Mouse (Mus musculus) right cerebral cortex, postnatal 25 days (tissue): Measurements from ENCODE around the gene Rsbn1l.
"Not testable (repeated sequence)": the region's sequence is repeated elsewhere in the genome, so short reads cannot be mapped to it uniquely, and the experiment has no call there.

Source experiments
- DNase-seq: peaks from one replicate; pipeline ENCODE4 v3.0.0; 2022

Gene Rsbn1l

DNA sequence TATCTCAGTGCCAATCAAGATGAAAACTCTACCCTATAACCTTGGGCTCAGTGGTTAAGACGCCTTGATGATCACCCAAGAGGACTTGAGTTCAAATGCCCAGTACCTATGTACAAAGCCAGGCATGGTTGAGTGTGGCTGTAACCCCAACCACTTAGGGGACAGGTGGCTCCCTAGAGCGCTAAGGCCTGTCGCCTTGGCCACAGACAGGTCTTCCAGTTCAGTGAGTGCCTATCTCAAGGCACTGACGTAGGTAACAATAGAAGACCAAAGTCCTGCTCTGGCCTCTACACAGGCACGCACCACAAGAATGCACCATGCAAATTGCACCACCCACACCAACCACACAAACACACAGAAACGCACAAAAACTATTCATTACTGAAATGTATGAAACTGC lies 9.3 kb downstream of the Rsbn1l start:
- DNase-seq: no peak

DNA sequence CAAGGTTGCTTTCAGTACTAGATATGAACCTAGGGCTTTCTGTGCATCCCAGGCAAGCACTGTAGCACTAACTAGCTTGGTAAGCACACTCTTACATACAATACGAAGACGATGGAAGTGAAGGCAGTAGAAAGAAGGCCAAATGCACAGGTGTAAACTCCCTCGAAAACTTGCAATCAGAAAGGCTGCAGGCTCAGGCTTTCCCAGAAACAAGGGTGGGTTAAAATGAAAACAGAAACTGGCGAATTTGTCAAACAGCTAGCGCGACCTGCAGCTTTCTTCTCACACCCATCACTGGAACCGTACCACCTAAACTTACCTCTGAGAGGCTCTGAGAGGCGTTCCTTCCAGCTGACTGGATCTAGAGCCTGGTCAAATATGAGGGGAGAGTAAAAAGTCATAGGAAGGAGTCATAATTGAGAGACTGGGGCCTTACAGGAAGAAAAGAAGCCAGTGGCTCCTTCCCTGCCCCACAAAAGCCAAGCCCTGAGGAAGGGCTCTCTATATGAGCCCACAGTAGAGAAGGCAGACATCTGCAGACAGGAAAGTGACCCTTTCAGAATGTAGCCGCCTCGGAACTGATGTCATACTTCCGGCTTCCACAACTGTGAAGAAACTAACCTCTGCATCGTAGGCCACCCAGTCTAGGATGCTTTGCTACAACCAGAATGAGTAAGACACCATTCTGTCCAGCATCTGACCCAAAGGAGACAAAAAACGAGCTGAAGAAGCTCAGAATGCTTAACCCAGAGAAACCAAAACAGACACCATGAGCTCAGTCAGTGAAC lies 11.0 kb downstream of the Rsbn1l start:
- no peak for DNase-seq

DNA sequence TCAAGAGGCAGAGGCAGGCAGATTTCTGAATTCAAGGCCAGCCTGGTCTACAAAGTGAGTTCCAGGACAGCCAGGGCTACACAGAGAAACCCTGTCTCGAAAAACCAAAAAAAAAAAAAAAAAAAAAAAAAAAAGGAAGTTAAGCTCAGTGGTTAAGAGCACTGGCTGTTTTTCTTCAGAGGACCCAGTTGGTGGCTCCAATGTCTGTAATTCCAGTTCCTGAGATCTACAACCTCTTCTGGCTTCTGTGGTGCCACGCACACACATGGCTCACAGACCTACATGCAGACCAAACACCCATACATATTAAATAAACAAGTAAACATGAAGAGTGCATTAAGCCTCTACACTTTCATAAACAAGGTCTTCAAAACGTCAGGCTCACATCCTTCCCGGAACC lies 12.4 kb downstream of the Rsbn1l start:
- DNase-seq: not testable (repeated sequence)

DNA sequence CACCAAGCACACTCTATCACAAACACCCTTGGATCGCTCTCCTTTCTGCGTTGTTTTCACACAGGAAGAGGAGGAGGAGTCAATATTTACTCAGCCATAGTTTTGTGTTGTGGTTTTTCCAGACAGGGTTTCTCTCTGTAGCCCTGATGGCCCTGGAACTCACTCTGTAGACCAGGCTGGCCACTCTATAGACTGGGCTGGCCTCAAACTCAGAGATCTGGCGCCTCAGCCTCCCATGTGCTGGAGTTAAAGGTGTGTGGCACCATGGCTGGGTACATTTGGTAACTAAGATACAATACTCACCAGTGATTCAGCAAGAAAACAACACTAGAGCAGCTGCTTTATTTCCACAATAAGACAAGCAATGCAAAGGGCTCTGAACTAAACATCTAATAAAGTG lies 13.7 kb downstream of the Rsbn1l start:
- no peak for DNase-seq

DNA sequence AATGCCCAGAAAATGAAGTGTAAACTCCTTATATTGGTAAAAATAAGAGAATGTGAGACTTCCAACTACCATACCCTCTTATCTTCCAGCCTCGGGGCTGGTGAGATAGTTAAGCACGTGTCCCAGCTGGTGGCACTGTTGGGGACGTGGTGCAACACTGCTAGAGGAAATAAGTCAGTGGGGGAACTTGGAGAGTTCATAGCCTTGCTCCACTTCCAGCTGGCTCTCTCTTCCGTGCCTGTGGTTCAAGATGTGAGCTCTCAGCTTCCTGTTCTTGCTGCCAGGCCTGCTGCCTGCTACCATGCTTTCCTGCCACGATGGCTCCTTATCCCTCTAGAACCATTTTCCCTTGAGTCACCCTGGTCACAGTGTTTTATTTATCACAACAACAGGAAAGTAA lies 15.0 kb downstream of the Rsbn1l start:
- no peak for DNase-seq

DNA sequence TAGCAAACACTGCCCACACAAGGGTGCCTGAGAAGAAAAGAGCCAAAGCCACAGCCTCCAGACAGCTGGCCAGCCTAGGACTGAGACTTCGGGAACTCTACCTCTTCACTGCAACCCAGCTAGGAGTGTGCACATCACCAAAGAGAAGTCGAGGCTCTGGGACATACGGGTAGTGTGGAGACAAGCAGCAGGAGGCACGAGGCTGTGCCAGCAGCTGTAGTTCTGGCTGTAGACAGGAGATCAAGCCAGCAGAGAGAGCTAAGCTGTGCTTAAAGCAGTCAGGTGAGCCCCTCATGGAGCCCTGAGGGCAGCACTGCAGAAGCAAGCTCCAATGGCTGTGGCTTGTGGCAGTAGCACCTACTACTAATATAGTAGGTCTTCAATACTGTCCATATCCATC lies 15.5 kb downstream of the Rsbn1l start:
- DNase-seq: no peak

DNA sequence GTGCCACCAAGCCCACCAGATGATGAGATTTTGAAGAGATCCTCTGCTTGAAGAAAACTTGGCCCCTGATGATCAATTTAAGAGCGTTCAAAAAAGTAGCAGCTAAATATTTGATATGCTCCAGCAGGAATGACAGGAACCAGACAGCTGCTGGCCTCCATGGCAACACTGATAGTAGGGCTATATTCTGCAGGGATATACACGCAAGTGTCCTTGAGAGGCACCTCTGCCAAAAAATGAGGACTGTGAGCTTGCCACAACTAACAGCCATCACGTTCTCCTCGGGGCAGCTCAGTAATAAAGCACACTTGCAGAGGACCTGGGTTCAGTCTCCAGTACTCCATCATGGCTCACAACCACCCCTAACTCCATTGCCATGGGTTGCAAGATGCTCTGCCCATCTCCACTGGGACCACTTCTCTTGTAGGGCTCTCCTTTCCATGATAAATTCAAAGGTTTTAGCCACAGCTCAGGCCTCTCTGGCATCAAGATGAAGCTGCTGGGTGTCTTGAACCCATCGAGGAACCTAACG lies 16.1 kb downstream of the Rsbn1l start:
- DNase-seq: no peak

DNA sequence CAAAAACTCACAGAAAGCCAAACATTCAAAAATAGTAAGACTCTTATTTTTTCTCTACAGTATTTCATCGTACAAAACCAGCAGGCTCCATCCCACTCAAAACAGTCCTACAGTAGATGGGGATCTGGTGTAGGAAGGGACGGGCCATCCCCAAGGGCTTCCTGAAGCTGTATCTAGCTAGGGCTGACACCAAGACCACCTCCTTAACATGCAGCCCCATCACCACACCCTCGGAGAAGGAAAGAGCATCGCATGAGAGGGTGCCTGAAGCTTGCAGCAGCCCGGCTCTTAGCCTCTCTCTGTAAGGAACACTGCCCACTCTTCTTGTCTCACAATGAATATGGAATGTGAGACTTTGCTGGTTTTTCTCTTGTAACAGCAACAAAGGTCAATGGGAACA lies 17.7 kb downstream of the Rsbn1l start:
- DNase-seq: peak; percentile 17

DNA sequence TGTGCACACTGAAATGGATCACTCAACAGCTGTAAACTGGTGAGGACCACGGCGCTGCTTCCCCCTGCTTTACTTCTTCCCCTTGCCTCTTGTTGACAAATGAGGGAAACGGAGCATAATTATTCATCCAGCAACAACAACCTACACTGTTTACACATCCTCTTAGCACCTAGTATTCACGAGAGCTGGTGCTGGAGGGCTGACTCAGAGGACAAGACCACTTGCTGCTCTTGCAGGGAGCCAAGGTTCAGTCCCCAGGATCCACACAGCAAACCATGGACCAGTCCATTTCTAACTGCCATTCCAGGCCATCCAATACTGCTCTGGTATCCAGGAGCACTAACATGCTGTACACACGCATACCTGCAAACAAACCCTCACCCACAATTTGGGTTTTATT lies 20.3 kb downstream of the Rsbn1l start:
- DNase-seq: no peak

DNA sequence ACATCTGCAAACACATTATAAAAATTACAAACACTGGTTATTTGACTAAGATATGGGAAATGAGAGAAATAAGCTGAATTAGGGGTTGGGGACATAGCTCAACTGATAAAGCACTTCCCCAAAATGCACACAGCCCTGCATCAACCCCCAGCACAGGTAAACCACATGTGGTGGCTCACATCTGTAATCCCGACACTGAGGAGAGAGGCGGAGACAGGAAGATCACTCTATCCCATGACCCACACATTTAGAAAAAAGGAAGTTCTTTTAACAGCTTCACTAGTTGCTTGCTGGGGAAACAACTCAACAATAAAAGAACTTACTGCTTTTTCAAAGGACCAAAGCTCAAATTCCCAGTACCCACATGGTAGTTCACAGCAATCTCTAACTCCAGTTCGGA lies 23.6 kb downstream of the Rsbn1l start:
- DNase-seq: no peak

DNA sequence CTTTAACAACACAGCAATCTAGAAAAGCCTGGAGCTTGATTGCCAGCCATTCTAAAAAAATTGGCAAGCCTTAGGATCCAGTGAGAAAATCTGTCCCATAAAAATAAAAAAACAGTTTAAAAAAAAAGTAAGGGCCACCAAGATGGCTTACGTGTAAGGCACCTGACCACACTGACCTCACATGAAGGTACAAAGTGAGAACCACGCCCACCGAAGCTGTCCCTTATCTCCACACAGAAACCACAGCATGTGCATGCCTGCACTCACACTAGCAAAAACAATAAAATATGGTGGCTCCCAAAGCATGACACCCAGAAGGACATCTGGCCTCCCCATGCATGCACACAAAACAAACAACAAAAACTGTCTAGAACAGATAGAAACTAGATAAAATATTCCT lies 24.9 kb downstream of the Rsbn1l start:
- DNase-seq: no peak

DNA sequence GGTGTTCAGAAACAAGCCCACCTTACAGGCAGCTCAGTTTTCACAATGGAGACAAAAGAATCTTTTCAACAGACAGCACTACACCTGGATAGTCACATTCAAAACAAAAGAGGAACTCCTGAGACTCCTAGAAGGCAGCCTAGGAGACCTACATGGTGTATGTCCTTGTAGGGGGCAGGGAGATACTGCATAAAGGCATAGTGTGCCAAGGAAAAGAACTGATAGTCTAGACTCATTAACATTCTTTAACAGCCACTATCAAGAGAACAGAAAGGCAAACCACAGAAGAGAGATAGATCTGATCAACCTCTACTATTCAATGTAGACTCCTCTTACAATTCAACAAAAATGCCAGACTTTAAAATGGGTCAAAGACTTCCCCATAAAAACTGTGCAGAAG lies 25.8 kb downstream of the Rsbn1l start:
- no peak for DNase-seq

DNA sequence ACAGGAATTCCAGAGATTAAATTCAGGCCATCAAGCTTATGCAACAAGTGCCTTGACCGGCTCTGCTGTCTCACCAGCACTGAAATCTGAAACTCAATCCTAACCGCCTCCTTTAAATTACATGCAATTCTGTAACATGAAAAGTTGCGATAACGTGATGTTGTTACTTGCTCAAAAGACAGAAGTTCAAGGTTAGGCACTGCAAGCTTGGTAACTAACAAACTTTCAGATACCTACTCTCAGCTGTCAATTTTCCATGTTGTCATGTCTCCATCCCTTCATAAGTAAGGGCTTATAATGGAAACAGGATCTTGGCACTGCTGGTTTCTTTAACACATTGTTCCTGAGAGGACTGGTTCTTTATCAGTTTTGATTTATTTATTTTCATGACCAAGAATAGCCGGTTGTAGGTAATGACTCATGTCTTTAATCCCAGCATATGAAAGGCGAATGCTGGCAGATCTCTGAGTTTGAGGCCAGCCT lies 26.5 kb downstream of the Rsbn1l start:
- no peak for DNase-seq

DNA sequence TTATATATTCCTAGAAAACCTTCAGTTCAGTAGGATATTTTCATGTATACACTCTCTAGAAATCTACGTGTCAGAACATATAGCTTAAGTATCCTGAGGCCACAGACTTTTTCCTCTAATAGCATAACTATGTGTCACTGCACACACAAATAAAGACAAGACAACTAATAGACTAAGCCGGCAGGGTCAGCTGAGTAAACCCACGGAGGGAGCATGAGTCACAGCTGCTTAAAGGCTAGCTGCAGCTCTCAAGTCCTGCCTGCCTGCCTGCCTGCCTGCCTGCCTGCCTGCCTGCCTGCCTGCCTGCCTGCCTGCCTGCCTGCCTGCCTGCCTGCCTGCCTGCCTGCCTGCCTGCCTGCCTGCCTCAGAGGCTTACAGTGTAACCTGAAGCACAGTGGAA lies 30.7 kb downstream of the Rsbn1l start:
- DNase-seq: no peak

DNA sequence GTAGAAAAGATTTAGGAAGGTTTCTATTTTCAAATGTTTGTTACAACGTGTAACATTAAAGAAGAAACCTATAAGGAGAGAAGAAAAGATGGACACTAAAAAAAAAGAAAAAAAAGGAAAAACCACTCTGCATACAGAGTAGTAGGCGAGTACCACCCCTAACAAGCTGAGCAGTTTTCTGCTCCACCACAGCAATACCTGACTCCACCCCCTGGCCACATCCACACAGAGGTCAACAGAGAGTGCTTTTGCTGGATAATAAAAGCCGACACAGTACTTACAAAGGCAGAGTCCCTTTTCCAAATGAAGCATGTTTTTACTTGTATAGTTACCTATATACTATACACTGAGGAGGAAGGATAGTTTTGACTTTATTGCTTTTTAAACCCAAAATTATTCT lies 31.6 kb downstream of the Rsbn1l start:
- DNase-seq: no peak

DNA sequence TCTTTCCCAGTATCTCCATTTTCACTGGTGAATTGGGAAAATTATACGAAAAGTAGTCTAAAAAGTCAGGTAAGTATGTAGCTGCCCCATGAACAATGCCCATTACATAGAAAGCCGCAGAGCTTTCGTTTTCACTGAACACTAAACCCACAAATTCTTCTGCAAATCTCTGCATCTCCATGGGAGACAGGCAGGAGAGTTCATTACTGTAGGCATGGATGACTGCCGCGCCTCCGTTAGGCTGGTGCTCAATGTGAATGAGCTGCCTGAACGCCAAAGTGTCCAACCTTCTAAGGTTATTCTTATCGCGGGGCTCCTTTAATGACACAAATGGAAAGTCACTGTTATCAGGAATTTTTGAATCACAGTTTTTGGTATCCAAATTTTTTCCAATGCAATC lies 36.6 kb downstream of the Rsbn1l start:
- no peak for DNase-seq

DNA sequence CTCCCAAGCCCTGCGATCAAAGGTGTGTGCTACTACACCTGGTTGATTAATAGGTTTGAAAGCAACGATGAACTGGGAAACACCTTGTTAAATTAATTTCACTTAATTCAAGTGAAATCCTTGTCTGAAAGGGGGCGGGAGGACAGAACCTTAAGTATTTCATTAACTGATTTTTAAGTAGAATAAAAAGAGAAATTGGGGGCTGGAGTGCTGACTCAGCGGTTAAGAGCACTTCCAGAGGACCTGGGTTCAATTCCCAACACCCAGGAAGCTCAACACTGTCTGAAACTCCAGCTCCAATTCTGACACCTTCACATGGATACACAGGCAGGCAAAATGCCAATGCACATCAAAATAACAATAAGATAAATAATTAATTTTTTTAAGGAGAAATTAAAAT lies 37.2 kb downstream of the Rsbn1l start:
- no peak for DNase-seq

DNA sequence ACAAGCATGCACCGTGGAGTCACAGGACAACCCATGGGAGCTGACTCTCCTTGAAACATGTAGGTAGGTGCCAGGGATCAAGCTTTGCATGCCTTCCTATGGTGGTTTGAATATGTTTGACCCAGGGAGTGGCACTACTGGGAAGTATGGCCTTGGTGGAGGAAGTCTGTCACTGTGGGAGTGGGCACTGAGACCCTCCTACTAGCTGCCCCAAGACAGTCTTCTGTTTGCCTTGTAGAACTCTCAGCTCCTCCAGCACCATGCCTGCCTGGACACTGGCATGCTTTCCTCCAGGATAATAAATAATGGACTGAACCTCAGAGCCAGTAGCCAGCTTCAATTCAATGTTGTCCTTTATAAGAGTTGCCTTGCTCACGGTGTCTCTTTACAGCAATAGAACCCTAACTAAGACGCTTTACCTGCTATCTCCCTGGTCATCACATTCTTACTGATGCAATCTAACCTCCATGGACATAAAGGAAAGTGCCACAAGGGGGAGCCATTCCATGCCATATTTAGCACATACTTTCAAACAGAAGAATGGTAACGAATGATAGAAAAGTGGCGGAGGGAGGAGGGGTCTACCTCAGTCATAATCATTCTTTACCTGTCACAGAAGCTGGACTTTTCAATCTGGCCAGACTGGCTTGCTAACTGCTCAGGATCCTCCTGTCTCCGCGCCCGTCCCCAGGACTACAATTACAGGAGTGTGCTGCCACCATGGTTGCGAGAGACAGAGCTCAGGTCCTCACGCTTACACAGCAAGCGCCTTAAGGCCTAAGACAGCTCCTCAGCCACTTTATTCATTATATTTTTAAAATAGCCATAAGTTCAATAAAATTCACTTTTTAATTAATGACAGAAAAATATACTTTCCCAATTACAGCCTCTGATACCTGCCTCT lies 42.6 kb downstream of the Rsbn1l start:
- DNase-seq: peak; percentile 49

DNA sequence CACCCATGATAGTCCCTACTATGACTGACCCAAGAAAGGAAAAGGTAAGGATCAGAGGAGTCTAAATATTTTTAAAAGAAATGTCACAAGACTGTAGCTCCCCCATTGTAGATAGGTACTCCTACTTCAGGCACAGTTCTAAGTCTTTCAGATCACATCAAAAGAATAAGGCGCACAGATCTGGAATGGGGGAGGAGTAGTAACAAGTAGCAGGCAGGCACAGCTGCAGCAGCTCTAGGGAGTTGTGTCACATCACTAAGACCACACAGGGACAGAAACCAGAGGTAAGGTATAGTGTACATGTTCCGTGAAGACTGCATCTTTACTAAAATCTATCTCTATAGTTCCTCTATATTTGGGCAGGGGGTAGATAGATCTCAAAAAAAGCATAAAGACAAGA lies 44.5 kb downstream of the Rsbn1l start:
- no peak for DNase-seq

DNA sequence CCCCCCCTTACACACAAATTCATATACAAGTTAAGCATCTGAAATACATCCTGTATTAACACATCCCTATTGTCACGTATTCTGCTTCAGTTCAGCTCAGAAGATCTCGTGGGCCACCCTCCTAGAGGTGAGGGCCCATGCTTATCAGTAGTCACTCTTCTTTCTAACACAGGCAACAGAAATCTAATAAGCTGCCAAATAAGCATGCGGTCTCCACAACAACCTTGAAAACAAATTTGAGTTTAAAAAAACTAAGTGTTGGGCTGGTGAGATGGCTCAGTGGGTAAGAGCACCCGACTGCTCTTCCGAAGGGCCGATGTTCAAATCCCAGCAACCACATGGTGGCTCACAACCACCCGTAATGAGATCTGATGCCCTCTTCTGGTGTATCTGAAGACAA lies 50.0 kb downstream of the Rsbn1l start:
- no peak for DNase-seq

DNA sequence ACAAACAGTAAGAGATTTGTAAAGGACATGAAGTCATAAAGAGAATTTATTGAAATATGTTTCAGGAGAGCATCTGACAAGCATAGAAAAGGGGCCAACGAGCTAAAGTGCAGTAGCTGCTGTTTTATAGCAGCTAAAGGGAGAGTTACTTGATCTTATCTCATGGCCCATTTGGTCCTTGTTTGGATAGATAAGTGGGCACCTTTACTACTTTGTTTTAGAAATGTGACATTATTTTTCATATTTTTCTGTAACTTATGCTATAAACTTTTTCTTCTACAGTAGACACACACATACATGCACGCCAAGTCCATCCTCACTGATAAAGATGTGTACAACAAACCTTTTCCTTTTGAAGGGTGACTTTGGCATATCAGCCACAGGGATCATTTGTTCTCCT lies 50.8 kb downstream of the Rsbn1l start:
- no peak for DNase-seq

DNA sequence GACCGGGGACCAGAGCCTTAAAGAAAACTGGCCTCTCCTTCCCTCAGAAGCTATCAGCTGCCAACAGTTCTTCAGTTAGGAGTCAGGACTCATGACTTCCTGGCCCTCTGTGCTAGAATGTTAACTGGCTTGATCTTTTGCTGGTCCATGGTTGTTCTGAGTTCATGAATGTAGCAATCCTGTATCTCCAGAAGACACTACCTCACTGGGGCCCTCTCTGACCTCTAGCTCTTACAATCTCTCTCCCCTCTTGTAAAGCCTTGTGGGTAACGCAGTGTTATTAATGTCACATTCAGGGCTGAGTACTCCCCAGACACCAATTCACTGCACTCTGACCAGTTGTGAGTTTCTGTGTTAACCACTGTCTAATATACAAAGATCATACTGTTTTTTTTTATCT lies 51.6 kb downstream of the Rsbn1l start:
- no peak for DNase-seq

DNA sequence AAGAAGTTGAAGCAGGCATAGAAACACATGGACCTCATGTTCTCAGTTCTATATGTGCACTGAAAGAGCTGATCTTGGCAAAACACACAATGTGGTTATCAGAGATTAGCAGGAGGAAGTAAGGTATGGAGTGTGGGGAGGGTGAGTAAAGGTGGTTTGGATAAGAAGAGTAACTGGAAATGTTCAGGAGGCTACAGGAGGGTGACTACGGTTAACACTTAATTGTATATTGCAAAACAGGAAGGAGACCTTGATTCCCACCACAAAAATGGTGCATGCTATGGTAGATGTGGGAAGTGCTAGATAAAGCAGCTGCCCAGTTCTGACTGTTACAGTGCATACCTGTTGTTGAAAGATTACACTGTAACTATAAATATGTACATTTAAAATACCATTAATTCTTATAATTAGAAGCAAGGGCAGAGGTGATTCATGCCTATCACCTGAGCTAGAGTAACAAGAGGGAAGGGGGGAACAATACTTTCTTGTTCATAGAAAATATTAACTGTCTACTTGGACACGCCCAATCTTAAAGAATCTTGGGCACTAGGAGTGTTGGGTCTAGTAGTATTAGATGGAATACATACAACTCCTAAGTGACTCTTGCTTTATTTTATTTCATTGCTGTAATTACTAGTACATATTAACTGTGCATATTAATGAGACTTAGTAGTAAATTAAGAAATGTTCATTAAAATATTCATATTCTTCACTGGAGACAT lies 58.6 kb downstream of the Rsbn1l start:
- DNase-seq: no peak
